Mouse (Mus musculus) midbrain, embryonic 14.5 days (tissue): Measurements from ENCODE around the gene Rab27a. TPM values are rescaled to one million over a fixed set of nuclear protein-coding genes. Genes with fewer than 3 reads are reported as not detected.
A peak's percentile ranks its signal among the peaks of the same experiment; 100 is the strongest.

ENCODE experiments used
- ATAC-seq: fragments of 200-750 bp; cut with Nextera tagmentation; 2 replicates; pipeline ENCODE4 v1.8.0; 2017; ENCODE audit warnings: moderate number of reproducible peaks, moderate library complexity; ENCODE audit not compliant: low FRiP score, low TSS enrichment
- DNase-seq: peaks from one replicate; pipeline ENCODE4 v3.0.0-alpha.2; 2015
- H3K27ac ChIP-seq: fragments of 300-500 bp; sonication (generic); replicated peaks from 2 replicates; pipeline ENCODE4 v1.5.1; 2014; ENCODE audit warnings: mild to moderate bottlenecking, low read depth, low read length, moderate library complexity
- H3K27me3 ChIP-seq: fragments of 300-500 bp; sonication (generic); 2 replicates; pipeline ENCODE4 v1.6.1; 2014; ENCODE audit warnings: low read length, control low read depth, mixed read lengths; ENCODE audit not compliant: control insufficient read depth, insufficient read depth
- H3K36me3 ChIP-seq: fragments of 300-500 bp; sonication (generic); 2 replicates; pipeline ENCODE4 v1.6.1; 2014; ENCODE audit warnings: low read length, control low read depth; ENCODE audit not compliant: control insufficient read depth, insufficient read depth
- H3K4me1 ChIP-seq: fragments of 300-500 bp; sonication (generic); 2 replicates; pipeline ENCODE4 v1.6.1; 2014; ENCODE audit warnings: mild to moderate bottlenecking, antibody characterized with exemption, low read length, control low read depth; ENCODE audit not compliant: control insufficient read depth, insufficient read depth
- H3K4me2 ChIP-seq: fragments of 300-500 bp; sonication (generic); 2 replicates; pipeline ENCODE4 v1.6.1; 2014; ENCODE audit warnings: mild to moderate bottlenecking, low read length, moderate library complexity
- H3K4me3 ChIP-seq: fragments of 300-500 bp; sonication (generic); replicated peaks from 2 replicates; pipeline ENCODE4 v1.5.1; 2014; ENCODE audit warnings: low read depth, low read length
- H3K9ac ChIP-seq: fragments of 300-500 bp; sonication (generic); replicated peaks from 2 replicates; pipeline ENCODE4 v1.6.1; 2014; ENCODE audit warnings: mild to moderate bottlenecking, low read length, moderate library complexity
- H3K9me3 ChIP-seq: fragments of 300-500 bp; sonication (generic); 2 replicates; pipeline ENCODE4 v1.6.1; 2016; ENCODE audit warnings: low read length, control low read depth, mixed read lengths; ENCODE audit not compliant: control insufficient read depth
- WGBS: fragments of 180-500 bp; shearing (Covaris S2); extraction: QIAGEN DNeasy Blood & Tissue Kit; methylation state at CpG from one replicate; pipeline ENCODE4 v1.1.7; 2014; 5-methylcytosine and 5-hydroxymethylcytosine counted together
- polyA plus RNA-seq: library from polyadenylated mRNA; unstranded; fragments of >200 nt; fragmentation: Nextera tagmentation; extraction: Ambion mirVana; gene quantifications from 2 replicates; pipeline ENCODE4 v1.2.1, GENCODE M21; 2014

Gene Rab27a
- polyA plus RNA-seq, 1 experiment from 2014 or later: 0.74 TPM

- no peaks in the 10 kb centered on the region for H3K4me1 ChIP-seq
- WGBS: 95% methylated on average over 3 of the region's 3 CpGs
- H3K27me3 ChIP-seq: no peaks in the 10 kb centered on the region
- no peak for DNase-seq
- no peak overlapping the region for H3K4me2 ChIP-seq
- no peak for ATAC-seq
- no peak overlapping the region for H3K4me3 ChIP-seq
- H3K9me3 ChIP-seq: no peaks in the 10 kb centered on the region
- peaks cover 69% of the 10 kb centered on the region for H3K36me3 ChIP-seq
- no peak overlapping the region for H3K9ac ChIP-seq
- H3K27ac ChIP-seq: no peak overlapping the region
Observed at GRCm38 (mm10) chr9:73006175-73006574, 38.5 kb upstream of the Rab27a start.

GRCm38 (mm10) chr9:73008384-73008783 is 36.3 kb upstream of the Rab27a start:
- DNase-seq (no peak), ATAC-seq (no peak)
- Histone ChIP-seq H3K9ac (no peak overlapping the region), H3K27ac (no peak overlapping the region), H3K4me1 (no peaks in the 10 kb centered on the region), H3K9me3 (no peaks in the 10 kb centered on the region), H3K36me3 (peaks cover 72% of the 10 kb centered on the region), H3K4me3 (no peak overlapping the region), H3K27me3 (no peaks in the 10 kb centered on the region), H3K4me2 (no peak overlapping the region)
- 78% methylated on average over 3 of the region's 3 CpGs for WGBS

- DNase-seq (peak; percentile 4), ATAC-seq (no peak)
- Histone ChIP-seq H3K4me3 (no peak overlapping the region), H3K4me2 (no peak overlapping the region), H3K27me3 (no peaks in the 10 kb centered on the region), H3K27ac (no peak overlapping the region), H3K4me1 (no peaks in the 10 kb centered on the region), H3K9me3 (no peaks in the 10 kb centered on the region), H3K9ac (no peak overlapping the region), H3K36me3 (peaks cover 82% of the 10 kb centered on the region)
- WGBS: 89% methylated on average over 4 of the region's 4 CpGs
Observed at GRCm38 (mm10) chr9:73012629-73013028, 32.0 kb upstream of the Rab27a start.

- Histone ChIP-seq H3K9ac (no peak overlapping the region), H3K4me1 (no peaks in the 10 kb centered on the region), H3K36me3 (peaks cover 96% of the 10 kb centered on the region), H3K27me3 (no peaks in the 10 kb centered on the region), H3K9me3 (no peaks in the 10 kb centered on the region), H3K27ac (no peak overlapping the region), H3K4me2 (no peak overlapping the region), H3K4me3 (no peak overlapping the region)
- WGBS: 90% methylated on average over 13 of the region's 13 CpGs
- ATAC-seq (no peak), DNase-seq (no peak)
Observed at GRCm38 (mm10) chr9:73014724-73015123, 29.9 kb upstream of the Rab27a start.

- H3K36me3 ChIP-seq: peaks cover 82% of the 10 kb centered on the region
Observed at GRCm38 (mm10) chr9:73019841-73020240, 24.8 kb upstream of the Rab27a start.

GRCm38 (mm10) chr9:73020566-73021097 is 24.0 kb upstream of the Rab27a start:
- H3K9ac ChIP-seq: no peak overlapping the region
- H3K4me1 ChIP-seq: no peaks in the 10 kb centered on the region
- no peaks in the 10 kb centered on the region for H3K27me3 ChIP-seq
- H3K4me2 ChIP-seq: no peak overlapping the region
- DNase-seq: no peak
- ATAC-seq: no peak
- H3K9me3 ChIP-seq: no peaks in the 10 kb centered on the region
- WGBS: 94% methylated on average over 5 of the region's 5 CpGs
- H3K4me3 ChIP-seq: no peak overlapping the region
- H3K36me3 ChIP-seq: peaks cover 78% of the 10 kb centered on the region
- no peak overlapping the region for H3K27ac ChIP-seq

More at GRCm38 (mm10) chr9:73019841-73020240, 24.8 kb upstream of the Rab27a start:
- ATAC-seq: no peak
- 95% methylated on average over 10 of the region's 10 CpGs for WGBS
- DNase-seq: no peak
- no peak overlapping the region for H3K9ac ChIP-seq
- no peaks in the 10 kb centered on the region for H3K4me1 ChIP-seq
- H3K4me3 ChIP-seq: no peak overlapping the region
- H3K27me3 ChIP-seq: no peaks in the 10 kb centered on the region
- no peaks in the 10 kb centered on the region for H3K9me3 ChIP-seq
- no peak overlapping the region for H3K27ac ChIP-seq
- no peak overlapping the region for H3K4me2 ChIP-seq

GRCm38 (mm10) chr9:73025818-73026636 is 18.6 kb upstream of the Rab27a start:
- DNase-seq (peak; percentile 20), ATAC-seq (peak; percentile 43; the same call in 1 of the 2 replicates)
- no peak overlapping the region for H3K4me3 ChIP-seq
- H3K9ac ChIP-seq: no peak overlapping the region
- no peaks in the 10 kb centered on the region for H3K9me3 ChIP-seq
- H3K36me3 ChIP-seq: peaks cover 36% of the 10 kb centered on the region
- 26% methylated on average over 17 of the region's 17 CpGs for WGBS
- H3K27ac ChIP-seq: no peak overlapping the region
- H3K27me3 ChIP-seq: no peaks in the 10 kb centered on the region
- H3K4me1 ChIP-seq: no peaks in the 10 kb centered on the region
- peak overlapping the region; percentile 7; the same call in 1 of the 2 replicates for H3K4me2 ChIP-seq

- DNase-seq: no peak
- Histone ChIP-seq H3K27ac (no peak overlapping the region), H3K9me3 (no peaks in the 10 kb centered on the region), H3K4me1 (no peaks in the 10 kb centered on the region), H3K4me2 (no peak overlapping the region), H3K27me3 (no peaks in the 10 kb centered on the region), H3K9ac (no peak overlapping the region), H3K36me3 (peaks cover 34% of the 10 kb centered on the region), H3K4me3 (no peak overlapping the region)
- no peak for ATAC-seq
- 100% methylated on average over 1 of the region's 1 CpGs for WGBS
Observed at GRCm38 (mm10) chr9:73030443-73030842, 14.2 kb upstream of the Rab27a start.

GRCm38 (mm10) chr9:73031421-73031820 is 13.2 kb upstream of the Rab27a start:
- DNase-seq (no peak), ATAC-seq (no peak)
- H3K4me1 ChIP-seq: no peaks in the 10 kb centered on the region
- no peak overlapping the region for H3K27ac ChIP-seq
- H3K4me2 ChIP-seq: no peak overlapping the region
- H3K27me3 ChIP-seq: no peaks in the 10 kb centered on the region
- peaks cover 36% of the 10 kb centered on the region for H3K36me3 ChIP-seq
- no peaks in the 10 kb centered on the region for H3K9me3 ChIP-seq
- H3K9ac ChIP-seq: no peak overlapping the region
- H3K4me3 ChIP-seq: no peak overlapping the region
- WGBS: 80% methylated on average over 4 of the region's 4 CpGs
